Mouse (Mus musculus): ENCODE measurements around the gene Gm5483.
"Not testable (repeated sequence)": the region's sequence is repeated elsewhere in the genome, so short reads cannot be mapped to it uniquely, and the experiment has no call there.

Gene Gm5483

DNA sequence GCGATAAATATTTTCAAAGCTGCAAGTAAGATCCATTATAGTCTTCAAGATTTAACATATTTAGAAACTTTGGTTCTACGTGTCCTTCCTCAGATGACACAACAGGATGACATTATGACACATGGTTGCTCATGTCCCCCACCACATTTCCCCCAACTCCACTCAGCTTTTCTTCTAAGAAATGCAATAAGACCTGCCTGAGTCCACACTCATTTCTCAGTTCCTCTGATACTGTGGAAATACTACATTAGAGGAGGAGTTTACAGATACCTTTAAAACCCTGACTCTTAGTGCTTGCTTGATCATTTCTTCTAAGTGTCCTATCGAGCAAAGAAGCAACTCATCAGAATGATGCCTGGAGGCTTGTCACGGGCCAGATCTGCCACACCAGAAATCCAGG, at the start of gene Gm5483:
Gm5483 (plus strand) TSS at position 301 of the 400 bp plus-strand sequence.
- in situ Hi-C loops (cut with MboI): not testable (repeated sequence)

DNA sequence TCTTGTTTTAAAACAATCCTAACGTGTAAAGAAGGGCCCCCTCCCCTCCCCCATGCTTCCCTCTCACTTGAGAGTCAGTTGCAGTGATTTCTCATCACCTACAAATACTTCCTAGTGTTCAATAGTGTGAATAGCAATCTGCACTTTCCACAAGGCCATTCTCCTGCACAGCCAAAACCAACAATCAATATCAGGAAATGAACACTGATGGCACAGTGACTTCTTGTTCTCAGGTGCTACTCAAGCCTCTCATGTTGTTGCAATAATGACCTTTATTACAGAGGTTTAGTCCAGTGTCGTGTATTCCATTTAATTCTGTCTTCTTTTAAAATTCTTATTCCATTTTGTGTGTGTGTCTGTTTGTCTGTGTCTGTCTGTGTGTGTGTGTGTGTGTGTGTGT, 45.8 kb upstream of the Gm5483 start:
- in situ Hi-C loops (cut with MboI): no loop called here

DNA sequence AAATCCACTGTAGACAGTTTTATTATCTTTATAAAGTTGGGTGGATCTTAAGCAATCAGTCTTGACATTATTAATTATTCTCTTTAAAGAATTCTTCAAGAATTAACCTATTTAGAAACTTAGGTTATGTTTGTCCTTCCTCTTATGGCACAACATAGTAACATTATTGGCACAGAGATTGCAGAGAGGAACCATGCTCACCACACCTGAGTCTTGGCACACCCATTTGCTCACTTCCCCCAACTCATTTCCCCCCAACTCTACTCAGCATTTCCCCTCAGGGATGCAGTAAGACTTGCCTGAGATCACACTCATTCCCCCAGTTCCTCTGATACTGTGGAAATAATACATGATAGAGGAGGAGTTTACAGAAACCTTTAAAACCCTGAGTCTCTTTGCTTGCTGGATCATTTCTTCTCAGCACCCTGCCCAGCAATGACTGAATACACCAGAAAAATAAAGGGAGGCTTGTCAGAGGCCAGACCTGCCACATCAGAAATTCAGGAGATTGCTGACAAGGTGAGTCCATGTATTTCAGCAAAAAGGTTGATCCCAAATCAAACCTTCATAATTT, 27.5 kb upstream of the Gm5483 start, which contains the start of gene Stfa2l1:
Stfa2l1 (plus strand) TSS at position 410 of the 574 bp plus-strand sequence.
- in situ Hi-C loops (cut with MboI): no loop called here

- in situ Hi-C loops (cut with MboI): not testable (repeated sequence)
Measured at GRCm38 (mm10) chr16:36167841-36168240, 16.2 kb upstream of the Gm5483 start.

- in situ Hi-C loops (cut with MboI): no loop called here
Measured at GRCm38 (mm10) chr16:36176108-36176507, 7.9 kb upstream of the Gm5483 start.

DNA sequence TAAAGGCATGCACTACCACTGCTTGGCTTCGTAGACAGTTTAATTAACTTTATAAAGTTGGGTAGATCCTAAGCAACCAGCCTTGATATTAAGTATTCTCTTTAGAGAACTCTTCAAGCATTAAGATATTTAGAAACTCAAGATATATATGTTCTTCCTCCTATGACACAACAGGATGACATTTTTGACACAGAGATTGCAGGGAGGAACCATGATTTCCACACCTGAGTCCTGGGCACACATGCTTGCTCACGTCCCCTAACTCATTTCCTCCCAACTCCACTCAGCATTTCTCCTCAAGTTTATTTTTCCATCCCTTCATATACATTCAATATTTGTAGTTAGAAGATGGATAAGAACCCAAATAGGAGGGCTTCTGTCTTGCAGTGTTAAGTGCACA, 4.1 kb upstream of the Gm5483 start:
- in situ Hi-C loops (cut with MboI): no loop called here

- in situ Hi-C loops (cut with MboI): no loop called here
Measured at GRCm38 (mm10) chr16:36199226-36199625, 15.2 kb downstream of the Gm5483 start.

GRCm38 (mm10) chr16:36203846-36204245, 19.8 kb downstream of the Gm5483 start:
- in situ Hi-C loops (cut with MboI): no loop called here

DNA sequence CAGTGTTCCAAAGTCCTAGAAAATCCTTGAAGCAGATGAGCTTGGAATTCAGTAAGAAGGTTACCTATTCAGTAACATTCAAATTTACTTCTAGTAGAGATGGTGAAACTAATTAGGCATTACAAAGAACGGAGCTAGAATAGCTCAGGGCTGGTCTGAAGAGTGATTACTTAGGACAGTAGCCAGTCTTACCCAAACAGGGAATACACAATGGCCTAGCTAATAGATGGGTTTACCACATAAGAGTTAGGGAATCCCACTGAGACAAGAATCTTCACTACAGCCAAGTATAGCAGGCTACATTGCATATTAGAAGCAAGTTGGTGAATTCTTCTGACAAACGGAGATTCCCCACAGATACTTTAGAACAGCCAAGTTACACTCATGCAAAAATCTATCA, 21.7 kb downstream of the Gm5483 start:
- in situ Hi-C loops (cut with MboI): not testable (repeated sequence)

DNA sequence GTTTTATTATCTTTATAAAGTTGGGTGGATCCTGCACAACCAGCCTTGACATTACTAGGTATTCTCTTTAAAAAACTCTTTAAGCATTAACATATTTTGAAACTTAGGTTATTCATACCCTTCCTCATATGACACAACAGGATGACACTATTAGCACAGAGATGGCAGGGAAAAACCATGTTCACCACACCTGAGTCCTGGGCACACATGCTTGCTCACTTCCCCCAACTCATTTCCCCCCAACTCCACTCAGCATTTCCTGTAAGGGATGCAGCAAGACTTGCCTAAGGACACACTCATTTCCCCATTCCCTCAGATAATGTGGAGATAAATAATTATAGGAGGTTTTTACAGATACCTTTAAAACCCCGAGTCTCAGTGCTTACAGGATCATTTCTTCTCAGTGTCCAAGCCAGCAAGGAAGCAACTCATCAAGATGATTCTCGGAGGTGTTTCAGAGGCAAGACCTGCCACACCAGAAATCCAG, 26.0 kb downstream of the Gm5483 start, which contains the start of gene Gm5416:
Gm5416 (plus strand) TSS at position 437 of the 487 bp plus-strand sequence.
- in situ Hi-C loops (cut with MboI): no loop called here

DNA sequence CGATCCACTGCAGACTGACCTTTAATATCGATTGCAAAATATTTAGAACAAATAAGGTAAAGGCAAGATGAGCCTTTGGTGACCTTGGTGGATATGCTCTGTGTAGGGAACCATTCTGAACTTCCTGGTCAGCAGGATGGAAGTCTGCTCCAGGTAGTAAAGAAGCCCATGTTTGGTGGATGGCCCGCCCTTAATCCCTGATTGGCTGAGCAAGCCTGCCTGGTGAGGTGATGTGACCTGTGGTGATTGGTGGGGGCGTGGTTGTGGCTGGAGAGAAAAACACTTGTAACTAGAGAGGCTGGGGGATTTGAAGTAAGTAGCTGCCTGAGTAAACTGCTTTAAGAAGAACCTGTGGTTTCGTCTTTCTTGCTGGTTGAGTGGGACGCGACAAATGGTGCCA, 37.2 kb downstream of the Gm5483 start, which contains the start of gene 2010005H15Rik:
2010005H15Rik (plus strand) TSS at position 301 of the 400 bp plus-strand sequence.
- in situ Hi-C loops (cut with MboI): not testable (repeated sequence)
